Mouse (Mus musculus) Muller cell, postnatal 12 days (primary cell): ENCODE results near the gene Plekha1.
A peak's percentile ranks its signal among the peaks of the same experiment; 100 is the strongest.

Experiments used
- DNase-seq: peaks from one replicate; pipeline ENCODE4 v3.0.0-alpha.2; 2015; ENCODE audit errors: inconsistent ontology term

Plekha1 gene

DNA sequence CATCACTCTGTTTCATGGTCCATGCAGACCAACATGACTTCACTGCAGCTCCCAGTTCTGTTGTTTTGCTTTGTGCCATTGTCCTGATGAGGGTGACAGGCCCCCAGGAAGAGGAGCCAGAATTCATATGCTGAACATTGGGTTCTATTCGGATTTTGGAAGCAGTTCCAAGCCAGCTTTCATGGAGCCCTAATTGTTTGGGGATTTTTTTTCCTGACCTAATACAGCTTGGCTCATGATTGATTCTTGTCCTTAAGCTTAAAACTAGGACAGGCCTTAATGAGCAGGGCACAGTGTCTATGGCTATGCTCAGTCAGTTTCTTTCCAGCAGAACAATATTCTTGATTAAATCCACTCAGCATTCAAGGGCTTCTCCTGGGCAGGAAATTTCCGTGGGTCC lies 52.7 kb downstream of the Plekha1 start:
- DNase-seq = peak; percentile 35

DNA sequence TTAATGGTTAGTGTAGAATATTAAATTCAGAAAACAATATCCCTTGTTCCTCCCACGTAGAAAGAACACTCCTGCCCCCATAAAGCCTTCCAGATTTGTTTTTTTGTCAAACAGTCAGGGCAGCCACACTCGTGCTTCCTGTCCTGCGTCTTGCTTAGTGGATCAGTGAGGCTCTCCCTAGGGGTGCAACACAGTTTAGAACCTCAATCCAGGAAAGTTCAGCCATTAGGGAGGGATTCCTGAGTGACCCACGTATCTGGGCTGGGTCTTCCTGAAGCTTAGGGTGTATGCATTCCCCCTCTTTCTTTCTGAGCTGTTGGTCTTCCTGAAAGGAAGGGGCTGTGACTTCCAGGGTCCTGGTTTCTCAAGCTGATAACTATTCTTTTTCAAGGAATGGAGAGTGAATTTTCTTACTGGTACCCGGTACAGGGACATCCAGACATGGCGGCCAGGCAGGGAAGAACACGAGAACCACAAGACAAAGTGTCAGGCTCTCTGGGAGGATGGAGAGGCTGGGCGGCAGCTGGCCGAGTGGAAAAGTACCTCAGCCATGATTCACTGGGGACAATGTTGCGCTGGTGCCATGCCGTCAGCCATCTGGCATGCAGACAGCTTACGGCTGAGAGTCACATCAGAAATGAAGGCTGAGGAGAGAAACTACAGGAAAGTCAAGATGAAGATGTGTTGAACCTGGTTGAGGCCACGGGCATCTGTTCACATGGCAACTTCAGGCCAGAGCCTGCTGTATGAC lies 57.6 kb downstream of the Plekha1 start:
- no peak for DNase-seq

DNA sequence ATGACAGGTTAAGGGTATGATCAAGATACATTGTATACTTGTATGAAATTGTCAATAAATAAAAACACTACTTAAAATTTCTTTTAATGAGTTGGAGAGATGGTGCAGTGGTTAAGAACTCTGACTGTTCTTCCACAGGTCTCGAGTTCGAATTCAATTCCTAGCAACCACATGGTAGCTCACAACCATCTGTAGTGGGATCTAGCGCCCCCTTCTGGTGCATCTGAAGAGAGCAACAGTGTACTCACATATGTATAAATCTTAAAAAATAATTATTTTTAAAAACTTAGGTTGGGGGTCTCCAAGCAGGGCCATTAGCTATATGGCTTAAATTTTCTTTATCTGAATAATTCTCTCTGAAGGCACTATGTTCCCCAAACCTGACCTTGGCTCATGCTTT lies 64.8 kb downstream of the Plekha1 start:
- DNase-seq = no peak

DNA sequence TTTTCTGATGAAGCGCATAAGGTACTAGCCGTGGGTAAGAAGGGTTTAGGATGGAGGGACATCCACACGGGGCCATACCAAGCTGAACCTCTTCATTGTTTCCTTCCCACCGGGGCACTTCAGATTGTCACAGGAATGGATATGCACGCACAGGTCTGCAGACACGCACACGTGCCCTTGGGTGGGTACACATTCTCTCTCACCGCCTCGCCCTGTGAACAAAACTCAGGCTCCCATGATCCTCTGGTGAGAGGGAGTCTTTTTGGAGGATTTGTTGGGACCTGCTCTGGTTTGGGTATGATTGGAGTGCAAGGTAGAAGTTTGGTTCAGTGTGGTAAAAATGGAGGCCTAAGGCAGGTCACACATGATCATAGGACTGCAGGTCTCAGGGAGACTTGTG lies 67.4 kb downstream of the Plekha1 start:
- DNase-seq = no peak

DNA sequence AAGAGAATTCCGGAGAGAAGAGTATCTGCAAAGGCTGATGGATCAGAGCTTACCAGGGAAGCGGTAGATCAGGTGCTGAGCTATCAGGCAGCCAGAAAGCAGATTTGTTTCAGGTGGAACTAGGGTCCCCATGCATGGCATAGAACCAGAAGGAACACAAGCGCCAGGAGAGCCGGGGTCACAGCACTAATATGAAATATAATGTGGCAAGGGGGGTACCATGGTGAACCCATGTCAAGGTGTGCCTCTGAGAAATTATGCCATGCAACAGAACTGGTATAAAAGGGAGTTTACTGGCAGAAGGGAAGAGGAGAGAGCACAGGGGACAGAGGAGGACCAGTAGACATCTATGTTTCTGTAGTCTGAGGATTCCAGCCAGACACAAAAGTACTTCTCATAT lies 69.1 kb downstream of the Plekha1 start:
- no peak for DNase-seq

DNA sequence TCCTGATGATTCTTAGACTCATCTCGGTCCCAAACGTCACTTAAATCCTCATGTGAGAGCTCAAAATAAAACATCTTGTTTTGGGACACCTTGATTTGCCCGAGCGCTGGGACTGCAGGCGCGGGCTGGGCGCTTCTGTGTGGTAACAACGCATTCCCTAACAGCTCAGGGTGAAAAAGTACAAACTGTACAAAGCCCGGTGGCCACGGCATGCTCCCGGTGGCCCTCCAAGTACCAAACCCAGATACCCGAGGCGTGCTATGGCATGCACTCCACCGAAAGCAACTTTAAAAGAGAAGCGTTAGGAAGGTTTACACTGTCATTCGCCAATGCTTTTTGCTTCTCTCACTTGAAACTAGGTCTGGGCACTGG lies 69.9 kb downstream of the Plekha1 start:
- no peak for DNase-seq

DNA sequence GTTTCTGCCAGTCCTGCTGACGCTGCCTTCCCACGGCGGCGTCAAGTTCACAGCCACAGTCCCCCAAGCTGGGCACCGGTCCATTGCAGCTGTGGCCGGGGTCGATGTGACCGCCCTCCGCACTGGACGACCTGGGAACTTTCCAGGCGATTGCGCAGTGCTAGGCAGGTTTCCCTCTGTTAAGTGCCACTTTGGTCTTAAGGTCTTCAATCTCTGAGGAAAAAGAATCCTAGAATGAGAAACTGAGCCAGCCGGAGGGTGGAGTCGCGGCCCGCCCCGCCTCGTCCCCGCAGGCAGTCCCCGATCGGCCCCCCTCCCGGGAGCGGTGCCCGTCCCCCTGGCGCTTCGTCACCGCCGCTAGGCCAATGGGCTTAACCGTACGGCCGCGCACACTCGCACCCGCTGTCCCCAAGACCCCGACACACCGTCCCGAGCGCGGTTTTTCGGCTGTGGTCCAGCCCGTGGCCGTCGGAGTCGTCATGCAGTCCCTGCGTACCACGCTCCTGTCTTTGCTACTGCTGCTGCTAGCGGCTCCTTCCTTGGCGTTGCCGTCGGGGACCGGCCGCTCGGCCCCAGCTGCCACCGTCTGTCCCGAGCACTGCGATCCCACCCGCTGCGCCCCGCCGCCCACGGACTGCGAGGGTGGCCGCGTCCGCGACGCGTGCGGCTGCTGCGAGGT lies 70.4 kb downstream of the Plekha1 start, which contains the start of gene Htra1:
Htra1 (plus strand) TSS at position 319 of the 679 bp plus-strand sequence.
- peak; percentile 94 for DNase-seq

DNA sequence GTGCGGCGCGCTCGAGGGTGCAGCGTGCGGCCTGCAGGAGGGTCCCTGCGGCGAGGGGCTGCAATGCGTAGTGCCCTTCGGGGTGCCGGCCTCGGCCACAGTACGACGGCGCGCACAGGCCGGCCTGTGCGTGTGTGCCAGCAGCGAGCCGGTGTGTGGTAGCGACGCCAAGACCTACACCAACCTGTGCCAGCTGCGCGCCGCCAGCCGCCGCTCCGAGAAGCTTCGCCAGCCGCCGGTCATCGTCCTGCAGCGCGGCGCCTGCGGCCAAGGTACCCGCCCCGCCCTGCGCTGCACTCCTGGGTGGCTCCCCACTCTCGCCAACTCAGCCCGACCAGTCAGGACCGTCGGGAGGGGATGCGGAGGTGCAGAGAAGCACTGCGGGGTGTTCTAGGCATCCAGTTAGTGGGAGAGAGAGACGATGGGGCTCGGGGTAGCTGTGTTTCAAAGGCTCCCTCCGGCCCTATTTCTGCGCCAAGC lies 71.0 kb downstream of the Plekha1 start:
- DNase-seq = peak; percentile 67

DNA sequence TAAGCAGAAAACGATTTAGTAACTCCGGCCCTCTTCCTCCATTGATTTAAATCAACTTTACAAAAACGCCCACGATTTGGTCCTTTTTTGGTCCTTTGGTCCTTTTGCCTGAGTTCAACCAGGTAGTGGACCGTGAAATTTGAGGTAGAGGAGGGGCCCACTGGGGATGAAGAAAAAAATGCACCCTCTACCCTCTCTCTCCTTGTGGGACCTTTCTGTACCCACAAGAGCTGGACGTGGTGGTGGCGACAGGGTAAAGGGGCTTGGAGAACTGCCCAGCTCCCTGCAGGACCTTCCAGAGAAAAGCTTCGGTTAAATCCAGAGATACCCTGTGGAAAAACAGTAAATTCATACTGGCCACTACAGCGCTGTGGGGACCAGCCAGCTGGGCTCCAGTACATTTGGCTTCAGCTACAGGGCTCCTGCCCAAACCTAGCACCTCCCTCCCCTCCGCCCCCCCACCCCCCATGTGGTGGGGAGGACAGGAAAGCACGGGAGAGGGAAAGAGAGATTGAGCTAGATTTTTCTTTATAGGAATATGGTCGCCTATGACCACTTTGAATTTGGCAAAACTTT lies 71.8 kb downstream of the Plekha1 start:
- DNase-seq = peak; percentile 40

DNA sequence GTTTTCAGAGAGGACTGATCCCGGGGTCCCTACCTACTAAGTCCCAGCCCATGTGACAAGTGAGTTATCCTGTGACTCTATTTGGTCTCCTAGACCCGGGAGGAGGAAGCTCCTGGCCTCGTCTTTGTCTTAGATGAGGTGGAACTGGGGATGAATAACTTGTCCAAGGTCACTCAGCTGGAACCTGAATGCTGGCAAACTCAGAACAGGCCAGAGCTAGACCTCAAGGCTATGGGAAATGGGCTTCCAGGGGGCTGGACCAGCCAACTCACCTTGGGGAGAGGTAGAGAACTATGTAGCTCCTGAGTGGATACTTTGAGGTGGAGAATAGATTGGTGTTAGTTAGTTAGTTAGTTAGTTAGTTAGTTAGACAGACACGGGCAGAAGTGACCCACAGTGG lies 72.4 kb downstream of the Plekha1 start:
- DNase-seq = no peak

DNA sequence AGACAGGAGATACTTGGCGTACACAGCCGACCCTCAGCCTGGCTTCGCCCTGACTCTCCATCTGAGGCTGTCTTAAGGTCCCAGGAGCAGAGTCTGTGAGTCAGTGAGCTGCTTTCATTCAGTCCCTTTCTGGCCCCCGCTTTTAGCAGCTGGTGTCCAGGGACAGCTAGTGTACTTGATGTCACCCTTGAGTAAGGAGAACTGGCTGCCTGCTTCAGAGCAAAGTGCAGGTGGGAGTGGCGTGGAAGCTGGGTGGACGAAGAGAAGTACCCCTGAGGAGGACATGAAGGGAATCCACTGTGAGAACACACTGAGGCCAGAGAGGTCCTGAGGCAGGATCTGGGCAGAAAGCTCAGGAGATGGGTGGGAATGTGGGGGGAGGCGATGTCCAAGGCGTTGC lies 73.3 kb downstream of the Plekha1 start:
- no peak for DNase-seq

DNA sequence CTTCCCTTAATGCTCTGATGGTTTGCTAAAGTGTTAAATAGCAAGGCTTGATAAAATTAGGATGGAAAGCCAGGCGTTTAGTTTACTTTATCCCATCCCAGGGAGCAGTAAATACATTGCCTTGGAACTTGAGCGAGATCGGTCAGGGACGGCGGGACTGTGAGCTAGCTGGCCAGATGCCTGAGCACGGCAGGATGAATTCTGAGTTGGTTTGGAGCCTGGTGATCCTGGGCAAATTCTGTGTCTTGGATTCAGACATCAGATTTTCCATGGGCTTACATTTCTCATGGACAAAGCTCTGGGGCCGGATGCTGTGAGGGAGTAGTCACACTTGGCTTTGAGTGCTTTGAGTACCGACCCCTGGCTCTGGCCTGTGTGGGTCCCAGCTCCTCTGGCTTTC lies 75.2 kb downstream of the Plekha1 start:
- DNase-seq = no peak

DNA sequence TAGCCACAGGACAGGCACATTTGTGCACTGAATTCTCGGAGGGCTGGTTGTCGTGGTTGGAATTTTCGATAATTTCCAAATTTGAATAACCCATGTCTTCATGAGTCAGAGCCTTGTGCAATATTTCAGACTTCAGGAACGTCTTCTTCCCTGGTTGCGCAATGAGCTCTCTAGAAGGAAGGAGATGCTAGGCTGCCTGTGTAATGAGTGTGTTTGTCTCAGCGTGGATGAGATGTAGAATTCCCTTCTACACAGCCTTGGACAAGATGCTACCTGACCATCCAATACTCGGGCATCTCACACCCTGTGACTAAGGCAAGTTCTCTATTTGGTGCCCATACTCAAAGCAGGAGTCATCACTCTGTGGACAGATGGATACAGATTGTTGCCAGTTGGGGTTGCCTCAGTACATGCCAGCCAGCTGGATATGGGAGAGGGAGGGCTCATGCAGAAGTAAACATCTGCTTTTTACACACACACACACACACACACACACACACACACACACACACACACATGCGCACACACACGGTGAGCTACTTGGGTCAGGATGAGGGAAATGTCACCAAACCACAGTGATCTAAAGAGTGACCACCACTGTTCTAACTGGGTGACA lies 77.8 kb downstream of the Plekha1 start:
- peak; percentile 35 for DNase-seq

DNA sequence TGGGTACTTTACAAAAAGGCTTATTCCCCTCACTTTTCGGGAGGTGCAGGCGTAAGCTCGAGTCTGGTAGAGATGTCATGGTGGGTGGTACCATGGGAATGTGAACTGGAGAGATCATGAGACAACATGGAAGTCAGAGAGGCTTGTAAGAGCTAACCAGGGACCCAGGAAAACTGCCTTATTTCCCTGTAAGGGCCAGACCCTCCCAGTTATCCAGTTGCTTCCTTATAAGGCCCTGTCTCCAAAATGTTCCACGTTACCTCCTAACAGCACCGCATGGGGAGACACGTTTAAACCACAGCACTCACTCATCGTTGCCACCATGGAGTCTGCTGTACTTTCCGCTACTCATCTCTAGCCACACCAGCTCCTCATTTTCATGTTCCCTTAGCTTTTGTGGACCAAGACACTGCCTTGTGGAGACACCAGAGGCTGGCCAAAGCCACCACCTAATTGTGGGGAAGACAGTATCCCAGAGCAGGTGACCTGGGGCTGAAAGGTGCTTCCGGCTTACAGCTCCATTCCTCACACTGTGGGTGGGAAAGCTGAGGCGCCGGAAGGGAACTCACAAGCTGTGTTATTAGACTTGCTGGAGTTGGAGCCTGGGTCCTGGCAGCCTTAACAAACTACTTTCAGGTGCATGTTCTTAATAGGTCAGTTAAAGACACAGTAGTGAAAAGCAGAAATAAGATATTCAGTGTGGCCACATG lies 79.4 kb downstream of the Plekha1 start:
- DNase-seq = no peak

DNA sequence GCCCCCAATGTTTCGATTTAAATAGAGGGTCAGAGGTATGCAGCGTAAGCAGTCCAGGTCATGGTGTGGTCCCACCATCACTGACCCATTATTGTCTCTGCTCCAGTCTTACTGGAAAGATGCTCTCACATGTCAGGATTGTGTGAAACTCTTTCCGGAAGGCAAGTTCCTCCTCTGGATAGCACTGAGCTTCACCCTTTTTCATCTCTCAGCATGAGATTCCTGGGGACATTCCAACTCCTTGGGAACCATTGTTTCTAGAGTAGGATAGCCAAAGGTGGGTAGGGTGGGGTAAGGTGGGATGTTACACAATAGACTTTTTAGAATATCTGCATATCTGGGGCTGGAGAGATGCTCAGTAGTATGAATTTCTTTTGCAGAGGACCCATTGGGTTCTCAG lies 80.2 kb downstream of the Plekha1 start:
- no peak for DNase-seq

DNA sequence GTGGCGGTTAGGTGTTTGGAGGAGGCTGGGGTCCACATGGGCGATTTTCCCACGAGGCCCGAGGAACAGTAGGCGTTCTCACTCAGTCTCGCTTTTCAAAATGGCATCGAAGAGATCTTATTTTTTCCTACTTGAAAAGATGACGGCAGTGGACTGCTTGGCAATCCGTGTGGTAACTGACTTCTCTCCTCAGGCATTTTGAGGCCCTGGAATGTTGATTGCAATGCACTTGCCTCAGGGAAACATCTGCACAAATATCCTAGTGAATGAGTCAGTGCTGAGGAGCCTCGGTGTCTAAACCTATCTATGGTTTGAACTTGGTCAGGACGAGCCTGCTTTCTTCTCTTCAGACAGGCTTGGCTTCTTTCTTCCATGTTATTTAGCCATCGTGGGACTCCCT lies 80.7 kb downstream of the Plekha1 start:
- peak; percentile 41 for DNase-seq

DNA sequence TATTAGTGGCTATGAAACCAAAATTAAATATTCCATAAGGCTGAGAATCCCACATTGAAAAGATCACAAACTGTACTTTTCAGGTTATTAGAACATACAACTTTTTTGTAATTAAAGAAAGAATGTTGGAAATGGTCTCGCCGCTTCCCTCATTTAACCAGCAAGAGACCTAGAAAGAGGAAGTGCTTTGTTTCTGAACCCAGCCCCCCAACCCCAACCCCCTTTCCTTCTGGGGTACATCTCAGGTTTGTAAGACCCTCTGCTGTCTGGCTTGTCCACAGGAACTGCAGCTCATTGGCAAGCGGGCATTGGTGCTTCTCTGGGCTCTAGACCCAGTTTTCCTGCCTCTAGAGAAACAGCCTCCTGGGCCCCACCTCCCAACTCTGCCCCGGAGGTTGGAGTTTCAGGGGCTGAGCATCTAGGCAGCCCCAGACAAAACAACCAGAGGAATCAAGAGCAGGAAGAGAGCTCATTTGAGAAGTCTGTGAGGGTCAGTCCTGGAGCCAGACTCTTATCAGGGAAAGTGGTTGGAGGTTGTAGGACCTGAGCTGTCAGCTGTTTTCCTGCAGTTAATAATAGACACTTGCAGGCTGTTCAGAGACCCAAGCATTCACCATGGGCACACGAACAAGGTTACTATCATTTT lies 83.1 kb downstream of the Plekha1 start:
- peak; percentile 35 for DNase-seq

DNA sequence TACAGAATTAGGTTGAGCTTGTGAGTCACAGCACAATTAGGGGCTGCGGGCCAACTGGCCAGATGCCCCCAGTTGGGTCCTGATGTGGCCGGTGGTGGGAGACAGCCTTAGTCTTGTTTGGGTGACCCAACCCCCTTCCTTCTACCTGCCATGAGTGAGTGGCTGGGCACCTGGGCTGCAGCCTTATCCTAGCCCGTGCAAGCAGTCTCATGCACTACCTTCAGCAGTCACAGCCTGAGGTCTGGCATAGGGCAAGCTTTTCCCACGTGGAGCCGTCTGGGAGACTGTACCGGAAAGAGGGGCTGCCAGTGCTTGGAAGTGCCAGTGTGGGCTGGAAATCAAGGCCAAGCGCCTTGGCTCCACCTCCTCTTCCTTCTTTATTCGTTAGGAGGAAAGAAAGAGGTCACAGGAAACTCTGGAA lies 83.8 kb downstream of the Plekha1 start:
- DNase-seq = peak; percentile 81

DNA sequence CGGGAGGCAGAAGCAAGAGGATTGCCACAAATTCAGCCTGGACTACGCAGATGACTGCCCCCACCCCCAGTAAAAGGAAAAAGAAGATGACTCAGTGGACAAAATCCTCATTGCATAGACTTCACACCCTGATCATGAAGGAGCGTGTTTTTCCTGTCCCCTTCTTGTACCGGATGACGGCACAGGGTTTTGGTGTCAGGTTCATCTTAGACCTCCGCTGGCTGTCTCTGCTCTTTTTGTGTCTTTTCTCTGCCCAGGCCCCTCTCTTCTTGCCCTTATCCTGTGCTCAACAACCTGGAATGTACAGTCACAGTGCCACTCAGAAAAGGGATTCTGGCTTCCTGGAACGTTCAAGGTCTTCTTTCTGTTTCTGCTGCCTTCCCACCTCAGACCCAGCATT lies 84.9 kb downstream of the Plekha1 start:
- DNase-seq = no peak

DNA sequence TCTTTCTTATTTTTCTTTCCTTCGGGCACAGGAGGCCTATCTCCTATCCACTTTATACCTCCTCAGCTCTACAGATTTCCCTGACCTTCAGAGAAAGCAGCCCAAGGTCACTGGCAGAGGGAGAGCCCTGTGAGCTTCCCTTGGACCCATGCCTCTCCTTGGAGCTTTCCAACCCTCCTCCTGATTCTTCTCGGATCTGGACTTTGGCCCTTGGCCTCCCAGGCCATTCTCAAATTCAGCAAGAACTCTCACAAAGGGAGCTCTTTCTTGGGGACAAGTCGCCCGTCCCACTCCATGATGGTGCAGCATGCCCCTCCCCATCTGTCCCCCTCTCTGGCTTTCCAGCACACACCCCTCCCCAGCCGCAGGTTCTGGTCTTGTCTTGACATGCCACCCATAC lies 85.4 kb downstream of the Plekha1 start:
- no peak for DNase-seq

DNA sequence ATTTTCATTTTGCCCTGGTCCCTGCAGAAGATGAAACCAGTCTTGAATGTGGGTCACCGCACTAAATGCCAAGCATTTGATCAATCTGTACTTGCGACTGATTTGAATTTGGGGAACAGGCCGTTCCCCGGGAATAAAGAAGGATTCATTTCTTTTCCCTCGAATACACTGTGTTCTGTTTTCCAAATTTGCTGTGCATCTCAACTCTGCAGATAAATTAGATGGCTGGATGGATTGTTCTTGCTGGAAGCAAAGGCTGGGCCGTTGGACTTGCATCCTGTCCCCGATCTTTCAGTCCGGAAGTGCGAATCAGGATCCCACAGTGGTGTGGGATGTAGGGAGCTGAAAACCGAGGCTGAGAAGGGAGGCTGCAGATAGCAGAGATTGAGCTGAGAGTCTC lies 87.8 kb downstream of the Plekha1 start:
- DNase-seq = no peak
